Mouse (Mus musculus) layer of hippocampus, postnatal 14 days (tissue): ENCODE measurements at regions not wholly inside any gene's neighbourhood (a gene's known extent, or its start where the extent isn't known, plus 50 kb on each side); places are given as distances from the start of the nearest gene placed in this dataset.

ENCODE experiments used
- DNase-seq, 2 experiments: peaks; one replicate each; pipeline ENCODE4 v3.0.0; 2021 to 2022; ENCODE audit warnings: low spot score in 2 of 2, mixed read lengths in 1 of 2

- DNase-seq: no peak
Observed at GRCm38 (mm10) chr15:19094061-19094810, 275.5 kb downstream of the Cdh10 start.

GRCm38 (mm10) chr15:19114951-19115350 lies 296.2 kb downstream of the Cdh10 start:
- peak in 1 of 2 experiments; percentile 28 for DNase-seq

- peak in 1 of 2 experiments; percentile 75 for DNase-seq
Observed at GRCm38 (mm10) chr15:19118995-19119394, 300.2 kb downstream of the Cdh10 start.

GRCm38 (mm10) chr15:19127454-19127853 lies 308.7 kb downstream of the Cdh10 start:
- DNase-seq: no peak

GRCm38 (mm10) chr15:19129316-19129715 lies 310.6 kb downstream of the Cdh10 start:
- no peak for DNase-seq

GRCm38 (mm10) chr15:19153682-19154081 lies 334.9 kb downstream of the Cdh10 start:
- no peak for DNase-seq

GRCm38 (mm10) chr15:19162119-19162888 lies 343.6 kb downstream of the Cdh10 start:
- peak; percentile 58 to 84 for DNase-seq

GRCm38 (mm10) chr15:19175470-19175869 lies 356.7 kb downstream of the Cdh10 start:
- DNase-seq: no peak
